Mouse (Mus musculus) skeletal muscle tissue, postnatal 0 days (tissue): ENCODE data around the gene Msrb2. TPM values are rescaled to one million over a fixed set of nuclear protein-coding genes. Genes with fewer than 3 reads are reported as not detected.

Experiments used
- polyA plus RNA-seq: library from polyadenylated mRNA; unstranded; fragments of >200 nt; fragmentation: Nextera tagmentation; extraction: Ambion mirVana; gene quantifications from 2 replicates; pipeline ENCODE4 v1.2.1, GENCODE M21; 2015

Msrb2 gene
- 10.1 and 10.9 TPM in 2 replicates for polyA plus RNA-seq

GRCm38 (mm10) chr2:19371390-19372158 is at the start of gene Msrb2:
Gene Msrb2, plus strand, starts transcription at chr2:19371440.

Other genes with a start within 250 kb of the Msrb2 start
- gene Armc3, start 172.1 kb upstream of the Msrb2 start, polyA plus RNA-seq = 0.12 TPM in 1 of 2 replicates, not detected in the other
- gene Ptf1a, start 74.2 kb downstream of the Msrb2 start, polyA plus RNA-seq = not detected in 2 replicates
- gene 4921504E06Rik, start 182.5 kb downstream of the Msrb2 start, polyA plus RNA-seq = not detected in 2 replicates